Mouse (Mus musculus): ENCODE measurements around the gene Hyls1. TPM values are rescaled to one million over a fixed set of nuclear protein-coding genes. Genes with fewer than 3 reads are reported as not detected.

Gene Hyls1
- total RNA-seq, 1 experiment = 17.6 TPM

GRCm38 (mm10) chr9:35516711-35517110 is 53.5 kb downstream of the Hyls1 start:
- no peak for DNase-seq (ENCODE audit: low read depth, low spot score)
- Histone ChIP-seq H3K4me1 (ENCODE audit: control insufficient read depth in 2 of 2, insufficient read depth in 2 of 2, low read length in 2 of 2, poor library complexity in 1 of 2) (no peaks in the 10 kb centered on the region), H3K9me3 (ENCODE audit: control insufficient read depth, insufficient read depth, low read depth, low read length) (no peaks in the 10 kb centered on the region), H3K36me3 (ENCODE audit: control insufficient read depth, insufficient read depth, low read length, poor library complexity, severe bottlenecking) (no peaks in the 10 kb centered on the region), H3K27ac (ENCODE audit: insufficient read depth, low read depth, low read length, poor library complexity, severe bottlenecking) (no peak overlapping the region), H3K9ac (ENCODE audit: insufficient read depth, low read depth, low read length, poor library complexity, severe bottlenecking) (no peak overlapping the region), H3K4me3 (ENCODE audit: insufficient read depth in 1 of 2, low read depth in 1 of 2, low read length in 2 of 2, poor library complexity in 1 of 2, severe bottlenecking in 1 of 2) (no peak overlapping the region)
- in situ Hi-C loops (cut with MboI; ENCODE audit: low sequenced_read_pairs in 2 of 2, unreplicated experiment in 2 of 2) = no loop called here
- TF ChIP-seq ZC3H11A (IDR thresholded peaks at IDR 0.05; ENCODE audit: borderline replicate concordance, low read depth, low read length) (no peak), ZNF384 (IDR thresholded peaks at IDR 0.05; ENCODE audit: low read depth, low read length) (no peak), HCFC1 (IDR thresholded peaks at IDR 0.05; ENCODE audit: borderline replicate concordance, insufficient read depth, low read length) (no peak), MAFK (IDR thresholded peaks at IDR 0.05; ENCODE audit: insufficient read depth, low read depth, low read length) (no peak), CHD2 (IDR thresholded peaks at IDR 0.05; ENCODE audit: low read depth, low read length) (no peak)

- Histone ChIP-seq H3K4me1 (ENCODE audit: control insufficient read depth in 2 of 2, insufficient read depth in 2 of 2, low read length in 2 of 2, poor library complexity in 1 of 2) (no peaks in the 10 kb centered on the region), H3K9ac (ENCODE audit: insufficient read depth, low read depth, low read length, poor library complexity, severe bottlenecking) (no peak overlapping the region), H3K9me3 (ENCODE audit: control insufficient read depth, insufficient read depth, low read depth, low read length) (no peaks in the 10 kb centered on the region), H3K27ac (ENCODE audit: insufficient read depth, low read depth, low read length, poor library complexity, severe bottlenecking) (no peak overlapping the region), H3K36me3 (ENCODE audit: control insufficient read depth, insufficient read depth, low read length, poor library complexity, severe bottlenecking) (no peaks in the 10 kb centered on the region), H3K4me3 (ENCODE audit: insufficient read depth in 1 of 2, low read depth in 1 of 2, low read length in 2 of 2, poor library complexity in 1 of 2, severe bottlenecking in 1 of 2) (no peak overlapping the region)
- in situ Hi-C loops (cut with MboI; ENCODE audit: low sequenced_read_pairs in 2 of 2, unreplicated experiment in 2 of 2) = no loop called here
- TF ChIP-seq HCFC1 (IDR thresholded peaks at IDR 0.05; ENCODE audit: borderline replicate concordance, insufficient read depth, low read length) = no peak
- TF ChIP-seq ZC3H11A (IDR thresholded peaks at IDR 0.05; ENCODE audit: borderline replicate concordance, low read depth, low read length) = no peak
- TF ChIP-seq ZNF384 (IDR thresholded peaks at IDR 0.05; ENCODE audit: low read depth, low read length) = no peak
- TF ChIP-seq MAFK (IDR thresholded peaks at IDR 0.05; ENCODE audit: insufficient read depth, low read depth, low read length) = no peak
- no peak for TF ChIP-seq CHD2 (IDR thresholded peaks at IDR 0.05; ENCODE audit: low read depth, low read length)
- DNase-seq (ENCODE audit: low read depth, low spot score) = no peak
Measured at GRCm38 (mm10) chr9:35516182-35516581, 54.0 kb downstream of the Hyls1 start.

GRCm38 (mm10) chr9:35513900-35514299 is 56.3 kb downstream of the Hyls1 start:
- Histone ChIP-seq H3K9ac (ENCODE audit: insufficient read depth, low read depth, low read length, poor library complexity, severe bottlenecking) (no peak overlapping the region), H3K4me1 (ENCODE audit: control insufficient read depth in 2 of 2, insufficient read depth in 2 of 2, low read length in 2 of 2, poor library complexity in 1 of 2) (no peaks in the 10 kb centered on the region), H3K27ac (ENCODE audit: insufficient read depth, low read depth, low read length, poor library complexity, severe bottlenecking) (no peak overlapping the region), H3K4me3 (ENCODE audit: insufficient read depth in 1 of 2, low read depth in 1 of 2, low read length in 2 of 2, poor library complexity in 1 of 2, severe bottlenecking in 1 of 2) (no peak overlapping the region), H3K36me3 (ENCODE audit: control insufficient read depth, insufficient read depth, low read length, poor library complexity, severe bottlenecking) (no peaks in the 10 kb centered on the region), H3K9me3 (ENCODE audit: control insufficient read depth, insufficient read depth, low read depth, low read length) (no peaks in the 10 kb centered on the region)
- in situ Hi-C loops (cut with MboI; ENCODE audit: low sequenced_read_pairs in 2 of 2, unreplicated experiment in 2 of 2) = no loop called here
- no peak for DNase-seq (ENCODE audit: low read depth, low spot score)
- TF ChIP-seq ZC3H11A (IDR thresholded peaks at IDR 0.05; ENCODE audit: borderline replicate concordance, low read depth, low read length) (no peak), ZNF384 (IDR thresholded peaks at IDR 0.05; ENCODE audit: low read depth, low read length) (no peak)

Other genes starting within 250 kb of the Hyls1 start
- 13.4 and 17.4 TPM in 2 replicates for gene Cdon, start 149.3 kb downstream of the Hyls1 start, total RNA-seq (2012; rRNA removed)
- gene Gm1113, start 52.1 kb downstream of the Hyls1 start, total RNA-seq (2012; rRNA removed) = not detected in 2 replicates
- 1.6 and 1.8 TPM in 2 replicates for gene Ddx25, start 11.9 kb downstream of the Hyls1 start, total RNA-seq (2012; rRNA removed)
- 20.6 and 25.6 TPM in 2 replicates for gene Pus3, start 11.8 kb downstream of the Hyls1 start, total RNA-seq (2012; rRNA removed)
- 1.2 and 1.6 TPM in 2 replicates for gene Pate2, start 114 bp downstream of the Hyls1 start, total RNA-seq (2012; rRNA removed)
- not detected in 2 replicates for gene Pate4, start 41.5 kb upstream of the Hyls1 start, total RNA-seq (2012; rRNA removed)
- gene Pate3, start 77.8 kb upstream of the Hyls1 start, total RNA-seq (2012; rRNA removed) = 0.13 TPM in 1 of 2 replicates, not detected in the other
- not detected in 2 replicates for gene Pate1, start 117.0 kb upstream of the Hyls1 start, total RNA-seq (2012; rRNA removed)
- gene Gm17677, start 170.7 kb upstream of the Hyls1 start, total RNA-seq (2012; rRNA removed) = not detected in 2 replicates
- gene Gm17727, start 207.7 kb upstream of the Hyls1 start, total RNA-seq (2012; rRNA removed) = not detected in 2 replicates
- not detected in 2 replicates for gene Gm27235, start 219.7 kb upstream of the Hyls1 start, total RNA-seq (2012; rRNA removed)
- not detected in 2 replicates for gene D730048I06Rik, start 219.7 kb upstream of the Hyls1 start, total RNA-seq (2012; rRNA removed)